Mouse (Mus musculus): ENCODE measurements around the gene Akap3.

DNA sequence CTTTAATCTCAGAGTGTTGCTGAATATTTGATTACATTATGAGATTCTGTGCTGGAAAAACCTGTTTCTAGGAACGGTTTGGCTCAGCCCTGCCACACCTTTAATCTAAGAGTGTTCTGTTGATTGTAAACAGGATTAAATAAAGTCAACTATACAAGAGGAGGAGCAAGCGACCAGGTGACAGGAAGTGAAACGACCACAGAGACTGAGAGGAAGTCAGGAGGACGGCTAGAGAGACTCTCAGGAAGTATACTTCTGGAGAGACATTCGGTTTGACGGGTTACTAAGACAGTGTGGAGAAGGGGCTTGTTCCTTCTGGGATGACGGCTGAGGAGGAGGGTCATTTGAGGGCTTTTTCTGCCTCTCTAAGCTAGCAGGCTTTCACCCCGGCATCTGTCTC, 16.3 kb upstream of the Akap3 start:
- TF ChIP-seq GATA1 (IDR thresholded peaks at IDR 0.05; ENCODE audit: low read length): no peak
- TF ChIP-seq TAL1 (IDR thresholded peaks at IDR 0.05; ENCODE audit: low read length): no peak
